Mouse (Mus musculus): ENCODE measurements around the gene Cmpk2.

DNA sequence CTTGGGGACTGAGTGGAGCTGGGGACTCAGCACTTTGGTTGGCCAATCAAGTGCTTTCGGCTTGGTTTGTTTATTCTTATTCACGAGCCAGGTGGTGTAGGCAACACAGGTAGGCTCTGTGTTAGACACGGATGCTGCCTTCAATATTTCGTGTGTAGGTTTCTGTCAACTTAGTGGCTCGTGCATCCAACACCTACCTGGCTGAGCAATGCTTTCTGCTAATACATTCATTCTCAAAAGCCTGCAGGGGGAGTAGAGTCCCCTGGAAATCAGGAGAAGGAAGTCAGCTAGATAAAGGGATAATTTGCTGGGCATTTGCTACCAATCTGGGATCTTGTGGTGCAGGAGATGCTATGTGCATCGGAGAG lies 1.0 kb downstream of the Cmpk2 start:
- TF ChIP-seq POLR2A (IDR thresholded peaks at IDR 0.05; ENCODE audit: extremely low read depth, insufficient read depth, low read length), result no peak
- no peak for TF ChIP-seq CTCF (IDR thresholded peaks at IDR 0.05; ENCODE audit: low read depth, low read length)
